Mouse (Mus musculus) embryonic facial prominence, embryonic 15.5 days (tissue): Measurements from ENCODE around the gene Cnga1. TPM values are rescaled to one million over a fixed set of nuclear protein-coding genes. Genes with fewer than 3 reads are reported as not detected.

ENCODE experiments used
- ATAC-seq: fragments of 200-750 bp; cut with Nextera tagmentation; 2 replicates; pipeline ENCODE4 v1.8.0; 2017; ENCODE audit warnings: low read depth, moderate TSS enrichment; ENCODE audit not compliant: insufficient number of reproducible peaks, low FRiP score, low TSS enrichment
- H3K27ac ChIP-seq: fragments of 300-500 bp; sonication (generic); replicated peaks from 2 replicates; pipeline ENCODE4 v1.5.1; 2015; ENCODE audit warnings: mild to moderate bottlenecking, inconsistent platforms
- H3K27me3 ChIP-seq: fragments of 300-500 bp; sonication (generic); 2 replicates; pipeline ENCODE4 v1.6.1; 2015; ENCODE audit warnings: inconsistent platforms
- H3K36me3 ChIP-seq: fragments of 300-500 bp; sonication (generic); 2 replicates; pipeline ENCODE4 v1.6.1; 2015; ENCODE audit warnings: mild to moderate bottlenecking, inconsistent platforms
- H3K4me1 ChIP-seq: fragments of 300-500 bp; sonication (generic); 2 replicates; pipeline ENCODE4 v1.6.1; 2015; ENCODE audit warnings: inconsistent platforms
- H3K4me2 ChIP-seq: fragments of 300-500 bp; sonication (generic); replicated peaks from 2 replicates; pipeline ENCODE4 v1.6.1; 2015; ENCODE audit warnings: mild to moderate bottlenecking, inconsistent platforms
- H3K4me3 ChIP-seq: fragments of 300-500 bp; sonication (generic); replicated peaks from 2 replicates; pipeline ENCODE4 v1.5.1; 2015; ENCODE audit warnings: mild to moderate bottlenecking, inconsistent platforms
- H3K9ac ChIP-seq: fragments of 300-500 bp; sonication (generic); 2 replicates; pipeline ENCODE4 v1.6.1; 2015; ENCODE audit warnings: inconsistent platforms
- H3K9me3 ChIP-seq: fragments of 300-500 bp; sonication (generic); replicated peaks from 2 replicates; pipeline ENCODE4 v1.6.1; 2016; ENCODE audit warnings: inconsistent platforms
- WGBS: fragments of 180-500 bp; shearing (Covaris S2); methylation state at CpG from one replicate; pipeline ENCODE4 v1.1.7; 2015; 5-methylcytosine and 5-hydroxymethylcytosine counted together
- polyA plus RNA-seq: library from polyadenylated mRNA; unstranded; fragments of >200 nt; fragmentation: Nextera tagmentation; extraction: Ambion mirVana; gene quantifications from 2 replicates; pipeline ENCODE4 v1.2.1, GENCODE M21; 2015

The Cnga1 gene
- polyA plus RNA-seq, result not detected in 2 replicates

DNA sequence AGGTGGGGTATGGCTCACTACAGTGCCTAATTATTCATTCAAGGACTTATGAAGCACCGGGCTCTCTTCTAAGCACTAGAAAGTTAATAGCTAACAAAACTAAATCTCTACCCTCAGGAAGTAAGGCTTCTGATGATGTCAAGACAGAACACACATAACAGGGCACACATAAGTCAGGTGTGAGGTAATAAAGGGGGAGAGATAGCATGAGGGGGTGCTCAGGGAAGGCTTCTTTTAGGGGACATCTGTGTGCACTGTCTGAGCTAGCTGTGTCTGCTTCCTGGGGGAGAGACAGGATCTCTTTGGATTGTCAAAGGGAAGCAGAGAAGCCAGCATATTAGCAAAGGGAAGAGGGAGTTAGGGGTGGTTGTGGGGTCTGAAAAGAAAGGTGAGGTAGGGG lies at the start of gene Cnga1:
Gene Cnga1, minus strand, starts transcription at position 101 of the 400 bp plus-strand sequence.
- peaks cover 10% of the 10 kb centered on the region for H3K4me1 ChIP-seq
- no peaks in the 10 kb centered on the region for H3K9me3 ChIP-seq
- H3K4me3 ChIP-seq, result no peak within 1 kb of the TSS
- no peak within 1 kb of the TSS for H3K9ac ChIP-seq
- no peaks in the 10 kb centered on the region for H3K36me3 ChIP-seq
- WGBS, result 68% methylated on average over 1 of the region's 1 CpGs
- H3K4me2 ChIP-seq, result no peak within 1 kb of the TSS
- H3K27me3 ChIP-seq, result no peaks in the 10 kb centered on the region
- no peak for ATAC-seq
- H3K27ac ChIP-seq, result no peak within 1 kb of the TSS

DNA sequence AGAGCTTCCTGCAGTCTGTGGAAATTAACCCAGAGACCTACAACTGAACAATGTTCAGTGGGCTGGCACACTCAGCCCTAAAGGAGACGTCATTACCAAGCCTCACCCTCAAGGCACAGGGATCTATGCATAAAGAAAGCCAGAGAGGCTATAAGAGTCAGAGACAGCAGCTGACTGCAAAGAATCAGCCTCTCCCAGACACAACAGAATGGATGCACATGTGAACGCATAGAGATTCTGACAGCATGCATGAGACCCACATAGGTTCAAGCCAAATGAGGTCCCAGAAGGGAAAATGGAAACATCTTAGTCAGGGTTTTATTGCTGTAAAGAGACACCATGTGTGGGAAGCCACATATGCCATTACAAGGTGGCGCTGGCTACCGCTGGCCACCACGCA lies 46.4 kb upstream of the Cnga1 start:
- Histone ChIP-seq H3K27ac (no peak overlapping the region), H3K36me3 (no peaks in the 10 kb centered on the region), H3K9ac (no peak overlapping the region), H3K9me3 (no peaks in the 10 kb centered on the region), H3K4me1 (no peaks in the 10 kb centered on the region), H3K4me2 (no peak overlapping the region), H3K4me3 (no peak overlapping the region), H3K27me3 (no peaks in the 10 kb centered on the region)
- ATAC-seq, result no peak
- 79% methylated on average over 5 of the region's 5 CpGs for WGBS

DNA sequence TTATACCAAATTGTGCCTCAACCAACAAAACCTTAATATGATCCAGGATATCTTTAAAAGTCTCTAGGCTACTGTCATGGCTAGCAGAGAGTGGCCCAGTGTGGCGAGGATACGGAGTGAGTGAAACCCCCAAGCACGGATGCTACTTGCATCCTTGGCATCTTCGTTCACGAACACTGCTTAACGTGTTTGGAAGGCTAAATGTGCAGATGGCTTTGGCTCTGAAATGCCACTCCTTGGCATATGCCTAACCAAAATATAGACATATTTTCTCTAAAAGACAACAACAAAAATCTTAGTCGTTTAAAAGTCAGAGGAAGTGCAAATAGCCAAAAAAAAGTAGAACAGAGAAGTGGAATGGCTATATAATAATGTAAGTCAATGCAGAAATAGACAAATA lies 45.5 kb upstream of the Cnga1 start:
- Histone ChIP-seq H3K9ac (no peak overlapping the region), H3K9me3 (no peaks in the 10 kb centered on the region), H3K4me3 (no peak overlapping the region), H3K36me3 (no peaks in the 10 kb centered on the region), H3K4me2 (no peak overlapping the region), H3K27ac (no peak overlapping the region), H3K27me3 (no peaks in the 10 kb centered on the region), H3K4me1 (no peaks in the 10 kb centered on the region)
- no peak for ATAC-seq
- 87% methylated on average over 7 of the region's 7 CpGs for WGBS

DNA sequence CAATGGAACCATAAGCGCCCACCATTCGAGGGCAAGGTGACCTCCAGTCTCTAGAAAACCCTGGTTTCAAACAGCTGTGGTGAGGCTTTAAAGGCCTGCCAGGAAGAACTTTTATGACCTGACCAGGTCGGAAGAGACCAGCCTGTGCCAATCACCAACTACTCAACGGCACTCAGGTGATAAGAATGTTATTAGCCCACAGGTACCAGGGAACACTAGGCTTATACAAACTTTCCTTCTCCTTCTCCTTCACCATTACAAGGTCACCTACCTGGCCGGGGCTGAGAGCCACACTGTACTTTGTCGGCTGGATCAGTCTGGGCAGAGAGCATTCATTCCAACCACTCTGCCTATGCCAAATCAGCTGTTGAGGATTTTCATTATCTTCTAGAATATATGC lies 37.4 kb upstream of the Cnga1 start:
- H3K4me2 ChIP-seq, result no peak overlapping the region
- 90% methylated on average over 6 of the region's 6 CpGs for WGBS
- H3K9me3 ChIP-seq, result 0 out of 2 replicates have a peak, but pooled peaks cover 3% of the 10 kb centered on the region
- no peak overlapping the region for H3K27ac ChIP-seq
- H3K27me3 ChIP-seq, result no peaks in the 10 kb centered on the region
- H3K9ac ChIP-seq, result no peak overlapping the region
- H3K36me3 ChIP-seq, result no peaks in the 10 kb centered on the region
- no peak overlapping the region for H3K4me3 ChIP-seq
- H3K4me1 ChIP-seq, result 0 out of 2 replicates have a peak, but pooled peaks cover 2% of the 10 kb centered on the region
- ATAC-seq, result no peak

DNA sequence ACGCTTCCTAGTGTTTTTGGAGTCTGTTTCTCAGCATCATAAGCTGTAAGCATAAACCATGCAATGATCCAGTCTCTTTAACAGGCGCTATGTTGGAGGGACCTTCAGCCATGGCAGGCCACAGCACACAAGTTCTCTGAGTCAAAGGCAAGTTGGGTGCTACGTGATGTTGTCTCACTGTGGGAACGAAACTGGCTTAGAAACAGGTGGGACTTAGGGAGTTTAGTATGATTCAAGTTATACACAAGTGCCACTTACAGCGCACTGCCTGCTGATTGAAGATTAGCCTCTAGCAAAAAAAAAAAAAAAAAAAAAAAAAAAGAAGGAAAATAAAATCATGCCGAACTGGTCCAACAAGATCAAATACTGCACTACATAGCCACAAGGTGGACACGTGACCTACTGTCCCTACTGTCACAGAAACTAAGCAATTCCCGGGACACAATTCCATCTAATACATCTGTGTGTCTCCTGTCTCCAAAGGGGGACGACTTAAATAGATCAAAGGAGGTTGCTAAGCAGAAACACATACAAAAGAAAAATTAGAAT lies 31.0 kb upstream of the Cnga1 start:
- 59% methylated on average over 9 of the region's 9 CpGs for WGBS
- Histone ChIP-seq H3K9me3 (no peaks in the 10 kb centered on the region), H3K4me2 (no peak overlapping the region), H3K4me1 (0 out of 2 replicates have a peak, but pooled peaks cover 6% of the 10 kb centered on the region), H3K9ac (no peak overlapping the region), H3K27ac (peak overlapping the region; percentile 66), H3K36me3 (no peaks in the 10 kb centered on the region), H3K27me3 (no peaks in the 10 kb centered on the region), H3K4me3 (no peak overlapping the region)
- ATAC-seq, result no peak

DNA sequence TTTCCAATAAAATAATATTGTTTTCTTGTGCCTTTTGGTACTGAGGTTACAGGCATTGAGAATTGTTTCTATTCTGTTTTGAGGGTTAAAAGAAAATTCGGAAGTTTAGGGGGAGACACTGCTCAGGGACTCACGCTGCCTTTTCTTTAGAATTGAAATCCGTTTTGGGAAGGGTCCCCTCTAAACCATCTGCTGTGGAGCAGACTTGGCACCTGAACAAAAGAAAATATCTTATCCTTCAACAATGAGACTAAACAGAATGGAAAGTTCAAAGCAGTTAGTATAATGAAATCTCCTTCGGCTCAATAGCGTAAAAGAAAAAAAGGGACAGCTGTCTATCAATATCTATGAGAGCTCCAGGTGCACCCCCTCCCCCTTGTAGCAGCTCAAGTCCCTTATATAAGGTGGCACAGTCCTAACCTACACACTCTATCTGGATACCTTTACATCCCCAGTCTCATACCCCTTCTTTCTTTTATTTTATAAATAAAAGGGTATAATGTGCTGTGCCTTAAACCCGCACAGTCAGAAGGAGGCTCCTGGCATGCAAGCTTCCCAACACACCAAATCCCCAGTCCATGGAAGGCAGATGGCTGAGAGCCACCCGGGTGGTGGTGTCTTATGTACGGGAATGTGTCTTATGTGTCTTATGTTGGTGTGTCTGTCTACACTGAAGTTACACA lies 27.1 kb upstream of the Cnga1 start:
- Histone ChIP-seq H3K4me3 (no peak overlapping the region), H3K4me2 (no peak overlapping the region), H3K9ac (no peak overlapping the region), H3K36me3 (no peaks in the 10 kb centered on the region), H3K27ac (no peak overlapping the region), H3K27me3 (no peaks in the 10 kb centered on the region), H3K4me1 (0 out of 2 replicates have a peak, but pooled peaks cover under 1% of the 10 kb centered on the region), H3K9me3 (no peaks in the 10 kb centered on the region)
- WGBS, result 47% methylated on average over 8 of the region's 8 CpGs
- no peak for ATAC-seq

DNA sequence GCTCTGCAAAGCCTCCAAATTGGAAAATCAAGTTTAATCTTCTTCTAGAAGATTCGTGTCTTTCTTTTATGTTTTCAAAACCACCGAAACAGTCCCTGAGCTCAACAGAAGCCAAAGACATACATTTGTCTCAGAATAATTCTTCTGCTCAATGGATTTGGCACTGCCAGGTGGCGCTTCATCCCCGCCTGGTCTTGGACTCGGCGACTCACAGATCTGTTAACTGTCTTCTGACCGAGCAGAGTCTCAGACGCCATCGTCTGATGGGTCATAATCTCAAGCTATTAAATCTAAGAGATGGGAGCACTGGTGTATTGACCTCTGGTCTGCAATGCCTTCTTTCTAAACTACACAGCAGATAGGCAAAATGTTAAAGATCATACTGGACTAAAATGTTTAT lies 24.3 kb upstream of the Cnga1 start:
- Histone ChIP-seq H3K27ac (no peak overlapping the region), H3K4me2 (no peak overlapping the region), H3K27me3 (no peaks in the 10 kb centered on the region), H3K36me3 (no peaks in the 10 kb centered on the region), H3K9me3 (no peaks in the 10 kb centered on the region), H3K9ac (no peak overlapping the region), H3K4me1 (no peaks in the 10 kb centered on the region), H3K4me3 (no peak overlapping the region)
- no peak for ATAC-seq
- 80% methylated on average over 9 of the region's 9 CpGs for WGBS

DNA sequence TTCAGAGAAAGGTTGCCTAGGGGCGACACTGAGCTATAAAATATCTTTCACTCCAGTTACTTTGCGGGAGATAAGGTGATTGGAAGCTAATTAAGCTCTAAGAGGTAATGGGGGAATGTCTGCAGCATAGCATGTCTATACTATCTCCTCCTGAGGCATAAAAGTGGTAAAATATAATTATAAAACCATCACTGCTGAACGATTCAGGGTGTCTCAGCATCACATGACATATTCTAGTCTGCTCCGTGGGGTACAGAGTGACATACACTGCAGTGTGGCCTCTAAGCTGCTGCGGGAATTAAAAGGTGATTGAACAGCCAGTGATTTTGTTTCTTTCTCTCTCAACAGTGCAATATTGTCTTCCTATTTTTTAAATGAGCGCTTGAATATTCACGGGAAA lies 22.4 kb upstream of the Cnga1 start:
- Histone ChIP-seq H3K9ac (no peak overlapping the region), H3K4me1 (no peaks in the 10 kb centered on the region), H3K4me2 (no peak overlapping the region), H3K36me3 (no peaks in the 10 kb centered on the region), H3K9me3 (no peaks in the 10 kb centered on the region), H3K27me3 (no peaks in the 10 kb centered on the region), H3K4me3 (no peak overlapping the region), H3K27ac (no peak overlapping the region)
- ATAC-seq, result no peak
- WGBS, result 71% methylated on average over 7 of the region's 7 CpGs

DNA sequence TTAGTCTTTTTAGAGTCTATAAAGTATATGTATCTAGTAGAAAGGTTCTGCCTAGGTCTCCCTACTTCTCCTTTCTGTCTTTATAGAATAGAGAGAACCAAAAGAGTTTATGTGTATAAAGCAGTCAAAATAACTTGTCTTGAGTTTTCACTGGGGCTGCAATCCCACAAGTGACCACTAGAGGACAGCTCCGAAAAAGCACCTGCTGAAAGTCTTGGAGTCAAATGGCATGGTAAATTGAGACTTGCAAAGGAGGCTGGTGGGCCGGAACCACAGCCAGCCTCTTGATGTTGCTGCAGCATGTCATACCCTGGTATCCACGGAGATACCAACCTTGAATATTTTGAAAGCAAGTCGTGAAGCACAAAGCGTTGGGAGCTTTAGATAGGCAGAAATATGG lies 21.2 kb upstream of the Cnga1 start:
- no peaks in the 10 kb centered on the region for H3K27me3 ChIP-seq
- H3K4me3 ChIP-seq, result no peak overlapping the region
- no peak for ATAC-seq
- no peaks in the 10 kb centered on the region for H3K36me3 ChIP-seq
- WGBS, result 25% methylated on average over 5 of the region's 5 CpGs
- no peak overlapping the region for H3K9ac ChIP-seq
- no peak overlapping the region for H3K4me2 ChIP-seq
- H3K9me3 ChIP-seq, result no peaks in the 10 kb centered on the region
- no peak overlapping the region for H3K27ac ChIP-seq
- no peaks in the 10 kb centered on the region for H3K4me1 ChIP-seq

DNA sequence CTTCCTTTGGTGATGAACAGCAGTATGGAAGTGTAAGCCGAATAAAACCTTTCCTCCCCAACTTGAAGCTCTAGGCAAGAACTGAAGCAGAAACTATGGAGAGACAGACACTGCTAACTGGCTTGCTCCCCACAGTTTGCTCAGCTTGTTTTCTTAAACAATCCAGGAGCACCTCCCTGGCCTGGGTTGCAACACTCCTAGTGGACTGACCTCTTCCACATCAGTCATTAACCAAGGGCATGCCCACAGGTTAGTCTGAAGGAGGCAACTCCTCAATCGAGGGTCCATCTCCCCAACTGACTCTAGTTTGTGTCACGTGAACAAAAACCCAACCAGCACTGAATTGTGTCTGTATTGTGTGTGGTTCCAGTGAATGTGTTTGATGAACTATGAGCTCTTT lies 20.8 kb upstream of the Cnga1 start:
- Histone ChIP-seq H3K27ac (no peak overlapping the region), H3K9me3 (no peaks in the 10 kb centered on the region), H3K4me2 (no peak overlapping the region), H3K4me1 (no peaks in the 10 kb centered on the region), H3K9ac (no peak overlapping the region), H3K4me3 (no peak overlapping the region), H3K27me3 (no peaks in the 10 kb centered on the region), H3K36me3 (no peaks in the 10 kb centered on the region)
- ATAC-seq, result no peak
- 49% methylated on average over 3 of the region's 3 CpGs for WGBS

DNA sequence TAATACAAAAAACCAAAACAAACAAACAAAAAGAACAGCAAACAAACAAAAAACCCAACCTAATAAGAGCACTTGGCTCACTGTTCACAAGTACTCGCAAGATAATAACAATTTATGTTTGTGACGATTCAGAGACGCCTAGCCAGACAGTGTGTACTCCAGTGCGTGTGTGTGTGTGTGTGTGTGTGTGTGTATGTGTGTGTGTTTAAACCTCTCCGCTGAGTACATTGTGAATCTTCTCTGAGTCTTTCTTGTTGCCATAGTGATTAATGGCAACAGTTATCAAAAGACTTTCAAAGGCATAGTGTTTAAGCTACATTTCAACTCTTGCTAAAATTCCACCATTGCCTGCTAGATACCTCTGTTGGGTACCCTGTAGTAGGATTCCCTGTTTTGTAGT lies 20.1 kb upstream of the Cnga1 start:
- no peak for ATAC-seq
- Histone ChIP-seq H3K27ac (no peak overlapping the region), H3K9me3 (no peaks in the 10 kb centered on the region), H3K27me3 (no peaks in the 10 kb centered on the region), H3K36me3 (no peaks in the 10 kb centered on the region), H3K4me2 (no peak overlapping the region), H3K9ac (no peak overlapping the region), H3K4me3 (no peak overlapping the region), H3K4me1 (no peaks in the 10 kb centered on the region)
- WGBS, result 86% methylated on average over 5 of the region's 5 CpGs
